Mouse (Mus musculus): Measurements from ENCODE around the gene Impdh1. TPM values are rescaled to one million over a fixed set of nuclear protein-coding genes. Genes with fewer than 3 reads are reported as not detected.

Impdh1 gene
- total and polyA plus RNA-seq, 2 experiments from 2014 or later, result 37.8 to 64.4 TPM

DNA sequence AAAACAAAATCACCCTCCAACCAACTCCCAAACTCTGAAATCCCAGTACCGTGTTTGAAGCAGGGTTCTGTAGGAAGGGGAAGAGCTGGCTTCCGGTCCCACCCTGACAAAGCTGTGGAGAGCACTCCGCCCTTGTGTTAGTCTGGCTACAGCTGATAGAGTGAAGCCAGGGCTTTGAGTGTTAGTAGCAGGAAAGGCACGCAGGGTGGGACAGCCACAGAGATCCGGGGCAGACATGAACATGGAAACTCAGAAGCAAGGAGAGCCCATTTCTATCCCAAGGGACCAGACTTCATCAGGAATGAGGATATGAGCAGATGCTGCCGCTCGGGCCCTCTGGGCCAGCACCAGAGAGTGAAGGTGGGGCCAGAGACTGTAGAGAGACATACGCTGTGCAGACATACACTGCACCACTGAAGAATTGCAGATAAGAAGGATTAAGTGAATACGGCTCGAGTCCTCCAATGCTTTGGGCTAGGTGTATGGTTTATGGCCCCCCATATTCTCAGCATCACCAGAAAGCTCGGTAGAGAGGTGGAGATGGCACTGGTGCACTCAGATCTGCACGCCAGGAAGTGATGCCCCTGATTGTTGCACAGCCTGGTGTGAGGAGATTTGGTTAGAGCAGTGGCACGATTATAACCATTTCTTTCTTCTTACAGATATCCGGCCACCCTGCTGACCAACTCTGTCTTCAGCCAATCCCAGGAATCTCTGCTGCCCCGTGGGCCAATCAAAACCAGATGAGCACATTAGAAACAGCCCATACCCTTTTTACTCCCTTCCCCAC, 22.0 kb downstream of the Impdh1 start:
- Histone ChIP-seq H3K4me2 (ENCODE audit: low read depth, low read length) (no peak overlapping the region), H3K9ac (replicated peaks; ENCODE audit: low read length) (no peak overlapping the region), H3K27ac (no peak overlapping the region), H3K4me3 (ENCODE audit: low read length) (no peak overlapping the region), H3K27me3 (ENCODE audit: insufficient read depth, low read length) (no peaks in the 10 kb centered on the region), H3K4me1 (ENCODE audit: insufficient read depth, low read length) (0 out of 2 replicates have a peak, but pooled peaks cover 5% of the 10 kb centered on the region), H3K36me3 (ENCODE audit: insufficient read depth, low read length) (no peaks in the 10 kb centered on the region), H3K9me3 (ENCODE audit: low read length) (no peaks in the 10 kb centered on the region)
- no peak for DNase-seq (ENCODE audit: low spot score)
- TF ChIP-seq CTCF (IDR thresholded peaks at IDR 0.05; ENCODE audit: low read depth), result no peak
- ATAC-seq, result no peak
- WGBS, result 77% methylated on average over 15 of the region's 15 CpGs

DNA sequence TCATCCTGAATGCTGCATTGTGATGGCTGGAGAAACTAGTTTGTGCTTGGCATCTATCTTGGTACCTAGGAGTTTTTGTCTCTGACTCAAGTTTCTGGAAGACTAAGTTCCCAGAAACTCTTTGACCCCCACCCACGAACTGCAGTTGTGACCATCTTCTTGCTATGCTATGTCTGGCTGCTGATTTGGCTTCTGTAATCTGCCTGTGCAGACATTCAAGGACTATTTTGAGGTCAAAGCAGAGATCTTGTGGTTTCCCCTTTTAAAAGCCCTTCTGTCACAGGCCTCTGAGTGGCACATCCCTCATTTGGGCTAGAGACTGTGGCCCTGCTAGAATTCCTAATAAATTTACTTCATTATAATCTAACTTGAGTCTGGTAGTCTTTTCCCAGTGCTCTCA, 28.2 kb downstream of the Impdh1 start:
- no peak for ATAC-seq
- Histone ChIP-seq H3K36me3 (ENCODE audit: insufficient read depth, low read length) (no peaks in the 10 kb centered on the region), H3K4me1 (ENCODE audit: insufficient read depth, low read length) (no peaks in the 10 kb centered on the region), H3K4me3 (ENCODE audit: low read length) (no peak overlapping the region), H3K9me3 (ENCODE audit: low read length) (no peaks in the 10 kb centered on the region), H3K27ac (no peak overlapping the region), H3K9ac (replicated peaks; ENCODE audit: low read length) (no peak overlapping the region), H3K27me3 (ENCODE audit: insufficient read depth, low read length) (no peaks in the 10 kb centered on the region), H3K4me2 (ENCODE audit: low read depth, low read length) (no peak overlapping the region)
- no peak for TF ChIP-seq CTCF (IDR thresholded peaks at IDR 0.05; ENCODE audit: low read depth)
- DNase-seq (ENCODE audit: low spot score), result no peak
- 67% methylated on average over 1 of the region's 1 CpGs for WGBS

- Histone ChIP-seq H3K9ac (replicated peaks; ENCODE audit: low read length) (no peak overlapping the region; the same call in 1 of the 2 replicates), H3K4me1 (ENCODE audit: insufficient read depth, low read length) (no peaks in the 10 kb centered on the region), H3K4me2 (ENCODE audit: low read depth, low read length) (peak overlapping the region; percentile 74), H3K4me3 (ENCODE audit: low read length) (peak overlapping the region; percentile 71), H3K27me3 (ENCODE audit: insufficient read depth, low read length) (no peaks in the 10 kb centered on the region), H3K27ac (peak overlapping the region; percentile 86; the same call in 1 of the 2 replicates), H3K9me3 (ENCODE audit: low read length) (no peaks in the 10 kb centered on the region), H3K36me3 (ENCODE audit: insufficient read depth, low read length) (0 out of 2 replicates have a peak, but pooled peaks cover 8% of the 10 kb centered on the region)
- ATAC-seq, result no peak
- no peak for DNase-seq (ENCODE audit: low spot score)
- 35% methylated on average over 8 of the region's 8 CpGs for WGBS
- TF ChIP-seq CTCF (IDR thresholded peaks at IDR 0.05; ENCODE audit: low read depth), result peak; percentile 11; the same call in 1 of the 2 replicates
Measured at GRCm38 (mm10) chr6:29179843-29180242, 36.3 kb downstream of the Impdh1 start.

DNA sequence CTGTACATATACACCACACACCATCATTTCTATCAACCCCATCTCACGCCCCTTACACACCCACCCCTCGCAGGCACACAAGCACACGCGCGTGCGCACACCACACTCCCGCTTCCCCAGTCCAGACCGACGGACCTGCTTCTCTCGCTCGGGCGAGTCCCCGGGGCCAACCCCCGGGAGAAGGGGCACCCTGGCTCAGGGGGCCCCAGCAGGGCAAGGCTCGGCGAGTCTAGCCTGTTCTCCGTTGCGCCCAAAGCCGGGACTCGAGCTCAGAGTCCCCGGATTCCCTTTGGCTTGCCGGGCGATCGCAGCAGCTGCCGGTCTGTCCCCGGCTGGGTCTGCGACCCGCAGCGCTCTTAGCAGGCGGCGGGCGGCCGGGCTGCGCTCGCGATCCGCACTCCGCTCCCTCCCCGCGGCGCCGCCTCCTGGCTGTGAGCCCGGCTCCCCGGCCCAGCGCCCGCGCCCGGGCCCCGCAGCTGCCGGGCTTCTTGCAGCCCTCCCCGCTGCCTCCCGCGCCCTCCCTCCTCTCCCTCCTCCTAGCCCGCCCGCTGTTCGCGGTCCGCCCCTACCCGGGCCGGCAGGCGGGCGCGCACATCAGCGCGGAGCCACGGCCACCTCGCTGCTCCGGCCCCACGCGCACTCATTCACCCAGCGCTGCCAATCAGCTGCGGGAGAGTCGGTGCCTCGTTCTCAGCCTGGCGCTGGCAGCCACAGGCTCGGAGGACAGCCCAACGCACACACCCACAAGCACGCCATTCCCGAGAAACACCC, 37.1 kb downstream of the Impdh1 start, which contains the start of gene Prrt4:
Prrt4 (minus strand) TSS at position 697 of the 771 bp plus-strand sequence.
- Histone ChIP-seq H3K4me3 (ENCODE audit: low read length) (peak within 1 kb of the TSS; percentile 71), H3K27me3 (ENCODE audit: insufficient read depth, low read length) (no peaks in the 10 kb centered on the region), H3K36me3 (ENCODE audit: insufficient read depth, low read length) (peaks cover 8% of the 10 kb centered on the region; the same call in 1 of the 2 replicates), H3K9ac (replicated peaks; ENCODE audit: low read length) (peak within 1 kb of the TSS; percentile 85), H3K4me1 (ENCODE audit: insufficient read depth, low read length) (no peaks in the 10 kb centered on the region), H3K9me3 (ENCODE audit: low read length) (no peaks in the 10 kb centered on the region), H3K27ac (peak within 1 kb of the TSS; percentile 86), H3K4me2 (ENCODE audit: low read depth, low read length) (peak within 1 kb of the TSS; percentile 74)
- ATAC-seq, result peak; percentile 86
- TF ChIP-seq CTCF (IDR thresholded peaks at IDR 0.05; ENCODE audit: low read depth), result no peak
- DNase-seq (ENCODE audit: low spot score), result peak; percentile 85
- WGBS, result 1% methylated on average over 71 of the region's 79 CpGs

GRCm38 (mm10) chr6:29177901-29178879, 38.0 kb downstream of the Impdh1 start:
- ATAC-seq (peak; percentile 81), DNase-seq (ENCODE audit: low spot score) (peak; percentile 34)
- H3K4me2 ChIP-seq (ENCODE audit: low read depth, low read length), result peak overlapping the region; percentile 74
- H3K9me3 ChIP-seq (ENCODE audit: low read length), result no peaks in the 10 kb centered on the region
- H3K36me3 ChIP-seq (ENCODE audit: insufficient read depth, low read length), result peaks cover 8% of the 10 kb centered on the region; the same call in 1 of the 2 replicates
- 19% methylated on average over 17 of the region's 17 CpGs for WGBS
- TF ChIP-seq CTCF (IDR thresholded peaks at IDR 0.05; ENCODE audit: low read depth), result peak; percentile 53
- H3K4me1 ChIP-seq (ENCODE audit: insufficient read depth, low read length), result no peaks in the 10 kb centered on the region
- peak overlapping the region; percentile 85 for H3K9ac ChIP-seq (replicated peaks; ENCODE audit: low read length)
- peak overlapping the region; percentile 71 for H3K4me3 ChIP-seq (ENCODE audit: low read length)
- H3K27ac ChIP-seq, result peak overlapping the region; percentile 86; the same call in 1 of the 2 replicates
- H3K27me3 ChIP-seq (ENCODE audit: insufficient read depth, low read length), result no peaks in the 10 kb centered on the region

- no peak for TF ChIP-seq CTCF (IDR thresholded peaks at IDR 0.05; ENCODE audit: low read depth)
- Histone ChIP-seq H3K4me3 (ENCODE audit: low read length) (no peak overlapping the region), H3K27ac (no peak overlapping the region), H3K9me3 (ENCODE audit: low read length) (no peaks in the 10 kb centered on the region), H3K27me3 (ENCODE audit: insufficient read depth, low read length) (no peaks in the 10 kb centered on the region; the same call in 1 of the 2 replicates), H3K9ac (replicated peaks; ENCODE audit: low read length) (no peak overlapping the region), H3K36me3 (ENCODE audit: insufficient read depth, low read length) (peaks cover 8% of the 10 kb centered on the region; the same call in 1 of the 2 replicates), H3K4me1 (ENCODE audit: insufficient read depth, low read length) (peaks cover 8% of the 10 kb centered on the region; the same call in 1 of the 2 replicates), H3K4me2 (ENCODE audit: low read depth, low read length) (no peak overlapping the region)
- ATAC-seq (no peak), DNase-seq (ENCODE audit: low spot score) (no peak)
- WGBS, result 86% methylated on average over 3 of the region's 3 CpGs
Measured at GRCm38 (mm10) chr6:29175113-29175512, 41.1 kb downstream of the Impdh1 start.

Data from hindbrain, postnatal 0 days (tissue).